Mouse (Mus musculus) gonadal fat pad, adult 2 months (tissue): ENCODE results near the gene Pou2f1. TPM values are rescaled to one million over a fixed set of nuclear protein-coding genes. Genes with fewer than 3 reads are reported as not detected.

Experiments used
- DNase-seq: peaks from one replicate; pipeline ENCODE4 v3.0.0-alpha.2; 2012; ENCODE audit warnings: low read depth
- polyA plus RNA-seq: library from polyadenylated mRNA; depleted of rRNA; stranded (reverse); fragments of >200 nt; gene quantifications from 2 replicates; pipeline ENCODE4 v1.2.3, GENCODE M21; 2012

The Pou2f1 gene
- polyA plus RNA-seq, 1 experiment: 8.5 TPM

DNA sequence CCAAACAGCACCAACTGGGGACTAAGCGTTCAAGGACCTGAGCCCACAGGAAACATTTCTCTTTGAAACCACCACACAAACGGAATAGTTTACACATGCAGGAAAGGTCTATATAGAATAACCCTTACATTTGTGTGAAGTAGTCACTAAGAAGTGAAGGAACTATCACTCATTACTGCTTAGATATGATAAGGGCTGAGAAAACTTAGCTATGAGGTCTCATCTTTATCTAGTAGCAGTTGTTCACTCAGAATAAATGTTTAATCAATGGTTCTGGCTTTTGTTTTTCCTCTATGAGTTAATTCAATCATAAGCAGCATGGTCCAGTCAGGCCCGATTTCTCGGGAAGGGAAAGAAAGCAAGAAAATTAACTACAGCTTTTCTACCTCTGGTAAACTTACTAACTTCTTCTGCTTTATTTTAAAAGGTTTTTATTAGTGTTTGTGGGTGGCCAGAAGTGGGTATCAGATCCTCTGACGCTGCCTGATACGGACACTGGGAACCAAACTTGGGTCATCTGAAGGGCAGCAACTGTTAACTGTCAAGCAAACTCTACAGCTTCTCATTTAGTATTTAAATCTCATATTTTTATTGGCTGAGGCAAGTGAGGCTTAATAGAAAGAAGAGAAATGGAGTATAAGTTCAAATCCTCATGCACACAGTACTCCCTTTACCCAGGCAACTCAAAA lies 40.7 kb downstream of the Pou2f1 start:
- DNase-seq: no peak

DNA sequence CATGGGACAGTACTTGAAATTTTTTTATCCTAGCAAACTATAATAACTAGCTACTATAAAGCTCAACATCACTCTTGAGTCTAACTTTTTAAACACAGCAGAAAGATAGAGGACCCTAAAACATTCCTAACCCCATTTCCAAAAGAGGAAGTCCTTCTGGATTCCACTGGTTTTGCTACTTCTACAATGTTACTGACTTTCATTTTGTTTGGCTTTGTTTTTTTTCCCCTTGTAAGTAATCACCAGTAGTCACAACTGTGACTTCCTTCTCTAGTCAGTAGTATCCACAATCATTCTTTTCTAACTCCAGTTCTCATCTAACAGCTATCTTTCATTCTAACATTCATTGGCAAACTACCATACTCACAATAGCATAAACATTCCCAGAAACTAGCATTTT lies 44.3 kb downstream of the Pou2f1 start:
- DNase-seq: no peak

DNA sequence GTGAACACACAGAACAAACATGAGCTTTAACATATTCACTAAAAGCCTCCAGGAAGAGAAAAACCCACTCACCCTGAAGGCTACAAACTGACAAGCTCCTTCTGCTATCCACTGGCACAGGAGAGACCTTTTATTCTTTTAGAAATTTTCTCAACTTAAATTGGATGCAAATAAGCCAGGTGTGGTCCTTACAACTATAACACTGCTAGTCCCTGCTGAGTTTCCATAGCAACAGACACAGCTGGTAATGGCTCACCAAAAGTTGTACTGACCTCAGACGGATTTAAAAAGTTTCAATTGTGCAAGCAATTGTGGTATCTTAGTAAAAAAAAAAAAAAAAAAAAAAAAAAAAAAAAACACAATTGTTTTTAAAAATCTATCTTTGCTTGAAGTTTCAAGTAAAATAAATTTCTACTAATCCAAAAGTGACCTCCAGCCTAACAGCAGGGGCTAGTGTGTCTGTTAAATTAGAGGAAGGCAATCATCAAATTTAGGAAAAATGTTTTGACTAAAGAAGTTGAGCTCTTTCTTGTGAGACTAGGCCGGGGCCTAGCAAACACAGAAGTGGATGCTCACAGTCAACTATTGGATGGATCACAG lies 54.2 kb downstream of the Pou2f1 start:
- DNase-seq: no peak

DNA sequence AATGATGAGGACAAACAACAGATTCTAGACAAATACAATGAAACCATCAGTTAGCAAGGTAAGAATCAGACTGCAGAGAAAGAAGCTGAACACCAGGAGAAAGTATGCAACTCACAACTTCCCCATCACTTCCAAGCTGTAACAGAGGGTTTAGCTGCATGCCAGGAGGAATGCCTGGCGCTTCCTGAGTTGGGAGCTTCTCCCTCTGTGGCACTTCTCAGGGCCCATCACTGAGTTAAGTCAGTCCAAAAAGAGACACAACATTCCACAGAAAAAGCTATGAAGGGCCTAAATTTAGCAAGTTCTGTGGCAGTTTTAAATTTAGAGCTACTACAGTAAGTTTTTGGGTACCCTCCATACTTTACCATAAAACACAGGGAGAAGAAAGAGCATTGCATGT lies 59.2 kb downstream of the Pou2f1 start:
- DNase-seq: no peak

DNA sequence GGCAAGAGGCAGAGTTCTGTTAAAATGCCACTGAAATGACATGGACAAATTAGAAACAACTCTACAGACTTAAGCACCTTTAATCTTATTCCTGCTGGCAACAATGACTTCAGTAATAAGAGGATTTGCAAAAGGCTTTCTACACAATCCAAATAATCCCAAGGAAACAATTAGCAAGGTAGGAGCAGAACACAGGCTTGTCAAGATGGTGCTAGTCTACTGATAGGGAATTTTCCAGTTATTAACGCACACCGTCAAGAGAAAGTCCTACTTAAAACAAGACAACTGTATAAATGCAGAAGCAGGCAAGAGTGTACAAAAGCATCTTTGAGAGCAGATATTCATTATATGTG lies 67.0 kb downstream of the Pou2f1 start:
- peak; percentile 22 for DNase-seq

DNA sequence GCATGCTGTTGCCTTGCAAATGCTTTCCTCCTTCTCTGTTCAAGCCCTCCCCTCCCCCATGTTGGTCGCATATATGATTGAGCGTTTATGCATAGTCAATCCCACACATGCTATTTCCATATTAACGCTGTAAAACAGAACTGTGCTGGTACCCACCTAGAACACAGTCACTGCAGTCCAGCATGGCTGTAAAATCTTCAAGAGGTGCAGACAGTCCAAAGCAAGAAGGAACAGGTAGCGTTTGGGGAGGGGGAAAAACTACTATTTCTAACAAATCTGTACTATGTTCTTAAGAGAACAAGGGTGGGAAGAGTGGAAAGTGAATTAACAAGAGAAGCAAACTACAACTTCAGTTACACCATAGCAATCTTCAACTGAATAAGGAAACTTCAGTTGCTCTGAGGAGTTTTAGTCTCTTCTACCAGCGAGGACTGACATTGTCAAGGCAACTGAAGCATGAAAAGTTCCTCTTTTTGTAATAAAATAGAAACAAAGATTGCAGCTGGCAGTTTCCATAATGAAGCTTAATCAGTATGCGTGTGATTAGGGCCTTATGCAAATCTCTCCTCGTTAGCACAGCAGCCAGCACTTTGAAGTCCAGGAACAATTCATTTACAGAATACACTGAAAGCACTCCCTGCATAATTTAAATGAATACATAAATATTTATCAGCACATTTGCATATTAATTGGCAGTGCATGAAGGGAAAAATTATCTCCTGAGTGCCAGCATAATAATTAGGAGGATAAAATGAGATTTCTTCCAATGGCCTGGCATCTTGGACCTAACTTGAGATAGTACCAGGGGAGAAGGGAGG lies 67.6 kb downstream of the Pou2f1 start:
- no peak for DNase-seq

DNA sequence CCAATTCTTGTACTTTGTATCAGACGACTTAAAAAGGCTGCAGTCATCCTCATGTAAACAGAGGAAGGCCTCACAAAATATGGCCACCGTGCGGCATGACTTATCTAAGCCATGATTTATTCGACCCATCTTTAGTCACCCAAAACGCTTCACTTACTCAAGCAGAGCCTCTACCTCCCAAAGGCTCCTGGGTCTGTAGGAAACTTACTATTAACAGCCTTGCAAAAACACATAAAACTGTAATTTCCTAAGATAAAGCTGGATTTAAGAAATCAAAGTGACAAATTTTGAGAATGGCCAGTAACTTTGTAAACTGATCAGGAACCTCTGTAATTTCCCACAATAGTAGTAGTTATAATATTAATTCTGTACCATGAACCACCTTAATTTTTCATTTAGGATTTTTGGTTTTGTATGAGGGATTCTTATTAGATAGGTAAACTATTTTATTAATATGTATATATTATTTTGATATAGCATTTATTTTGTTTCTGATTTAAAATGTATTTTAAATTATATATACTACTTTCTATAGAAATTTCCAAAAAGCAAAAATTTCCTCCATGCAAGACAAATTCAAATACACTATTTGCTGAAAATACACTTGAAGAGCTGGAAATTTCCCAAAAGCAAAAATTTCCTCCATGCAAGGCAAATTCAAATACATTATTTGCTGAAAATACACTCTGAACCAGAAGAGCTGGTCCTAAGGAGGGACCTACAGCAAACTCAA lies 68.4 kb downstream of the Pou2f1 start:
- no peak for DNase-seq

DNA sequence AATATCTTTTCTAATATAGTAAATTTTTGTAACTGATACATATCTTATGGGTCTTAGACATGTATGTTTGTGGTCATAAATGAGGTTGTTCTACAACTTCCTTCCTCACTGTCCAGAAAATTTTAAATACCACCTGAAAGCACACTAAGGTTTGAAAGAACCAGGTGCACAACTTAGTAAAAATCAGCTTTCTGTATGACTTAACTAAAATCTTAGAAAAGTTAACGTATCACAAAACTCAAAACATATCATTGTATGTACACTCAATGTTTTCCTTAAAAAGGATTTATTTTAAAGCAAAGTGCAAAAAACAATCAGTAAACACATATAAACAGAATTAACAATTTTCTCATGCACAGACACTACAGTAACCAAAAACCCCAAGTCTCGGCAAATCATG lies 69.6 kb downstream of the Pou2f1 start:
- no peak for DNase-seq

DNA sequence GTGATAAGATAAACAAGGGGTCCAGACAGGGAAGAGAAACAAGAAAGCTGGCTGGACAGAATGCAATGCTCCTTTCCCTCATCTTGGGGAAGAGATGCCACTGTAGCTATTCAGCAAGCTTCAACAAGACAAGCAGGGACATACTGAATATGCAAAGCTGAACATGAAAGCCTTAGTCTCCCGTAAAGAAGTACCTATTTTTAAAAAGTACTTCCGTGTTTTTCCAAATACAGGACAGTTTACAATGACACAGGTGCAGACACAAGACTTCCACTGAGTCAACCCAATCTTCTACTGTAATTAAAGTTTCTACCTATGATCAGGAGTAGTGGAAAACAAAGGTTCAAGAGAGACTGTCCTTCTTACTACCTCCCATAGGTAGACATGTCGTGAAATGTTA lies 72.0 kb downstream of the Pou2f1 start:
- no peak for DNase-seq

DNA sequence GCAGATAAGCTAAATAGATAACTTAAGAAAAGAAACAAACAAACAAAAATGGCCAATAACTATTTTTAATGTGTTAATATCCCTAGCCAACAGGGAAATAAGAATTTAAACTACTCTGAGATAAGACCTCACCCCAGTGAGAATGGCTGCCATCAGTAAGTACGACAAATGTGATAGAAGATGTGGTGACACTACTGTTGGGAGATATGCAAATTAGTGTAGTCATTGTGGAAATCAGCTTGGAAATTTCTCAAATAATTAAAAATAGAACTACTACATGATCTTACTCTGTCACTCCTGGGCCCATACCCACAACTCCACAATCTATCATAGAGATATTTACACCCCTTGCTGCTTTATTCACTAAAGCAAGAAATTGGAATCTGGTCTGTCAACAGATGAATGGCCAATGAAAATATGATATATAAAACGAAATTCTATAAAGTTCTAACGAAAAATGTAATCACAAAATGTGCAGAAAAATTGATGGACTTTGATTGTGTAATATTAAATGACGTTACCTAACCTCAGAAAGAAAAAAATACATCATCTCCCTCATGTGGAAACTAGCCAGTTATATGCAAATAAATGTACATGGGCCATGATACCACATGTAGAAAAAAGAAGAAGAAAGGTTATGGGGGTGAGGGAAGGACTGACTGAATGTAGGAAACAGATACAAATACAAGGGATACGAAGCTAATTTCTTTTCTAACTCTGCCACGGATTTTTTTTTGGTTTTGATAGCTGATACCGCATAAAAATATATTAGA lies 74.8 kb downstream of the Pou2f1 start:
- DNase-seq: no peak

DNA sequence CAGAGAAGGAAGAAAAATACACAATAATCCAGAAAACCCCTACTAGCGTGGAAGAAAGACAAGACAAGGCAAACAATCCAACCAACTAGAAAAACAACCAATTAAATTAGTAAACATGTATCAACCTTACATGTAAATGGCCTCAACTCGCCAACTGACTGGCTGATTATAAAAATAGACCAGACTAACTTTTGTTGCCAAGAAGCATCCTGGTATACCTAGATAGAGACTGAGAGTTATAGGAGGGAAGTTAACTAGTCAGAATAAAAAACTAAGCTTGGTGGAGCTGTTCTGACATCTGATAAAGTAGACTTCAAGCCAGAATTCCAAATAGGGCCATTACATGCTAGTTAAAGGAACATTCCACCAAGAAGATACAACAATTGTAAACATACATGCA lies 77.3 kb downstream of the Pou2f1 start:
- DNase-seq: no peak

DNA sequence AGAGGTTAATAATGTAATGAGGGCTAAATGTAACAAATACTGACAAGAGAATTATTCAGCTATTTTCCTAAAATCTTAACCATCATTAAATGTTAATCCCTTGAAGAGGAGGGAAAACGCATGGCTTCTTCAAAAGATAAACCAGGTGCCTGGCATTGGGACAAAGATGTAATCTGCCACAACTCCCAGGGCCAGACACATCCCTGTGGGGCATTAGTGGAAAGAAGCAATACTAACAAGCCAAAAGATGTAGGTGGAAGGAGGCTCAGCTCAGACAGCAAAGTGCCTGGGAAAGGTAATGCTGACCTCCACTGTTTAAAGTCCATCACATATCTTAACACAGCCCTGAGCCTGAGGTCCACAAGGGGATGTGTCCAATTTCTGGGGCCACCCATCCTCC lies 80.0 kb downstream of the Pou2f1 start:
- no peak for DNase-seq

DNA sequence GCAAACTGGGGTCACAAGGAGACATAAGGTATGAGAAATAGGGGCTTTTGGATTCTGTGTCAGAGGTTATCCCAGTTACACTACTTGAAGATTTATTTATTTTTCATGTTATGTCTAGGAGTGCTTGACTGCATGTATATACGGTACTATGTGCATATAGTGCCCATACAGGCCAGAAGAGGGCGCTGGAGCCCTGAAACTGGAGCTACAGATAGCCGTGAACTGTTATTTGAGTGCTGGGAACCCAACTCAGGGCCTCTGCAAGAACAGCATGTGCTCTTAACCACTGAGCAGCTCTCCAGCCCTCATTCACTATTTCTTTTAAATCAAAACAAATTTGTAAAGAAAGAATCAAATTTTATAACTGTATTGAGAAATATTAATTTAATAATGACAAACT lies 81.5 kb downstream of the Pou2f1 start:
- DNase-seq: no peak

DNA sequence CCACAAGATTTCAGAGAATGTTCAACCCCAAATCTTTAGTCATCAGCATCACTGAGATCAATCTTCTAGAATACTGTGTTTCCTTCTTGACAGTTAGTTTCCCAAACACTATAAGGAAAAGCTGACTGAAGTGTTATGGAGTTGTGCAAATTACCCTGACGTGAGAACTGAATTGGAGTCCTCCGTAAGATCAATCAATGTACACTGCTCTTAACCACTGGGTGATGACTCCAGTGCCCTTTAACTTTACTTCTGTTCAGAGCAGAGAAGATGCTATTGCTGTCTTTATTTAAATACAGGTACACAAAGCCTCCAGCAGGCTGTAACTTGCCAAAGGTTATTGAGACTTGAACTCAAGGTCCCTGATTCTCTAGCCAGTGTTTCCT lies 88.1 kb downstream of the Pou2f1 start:
- DNase-seq: no peak

DNA sequence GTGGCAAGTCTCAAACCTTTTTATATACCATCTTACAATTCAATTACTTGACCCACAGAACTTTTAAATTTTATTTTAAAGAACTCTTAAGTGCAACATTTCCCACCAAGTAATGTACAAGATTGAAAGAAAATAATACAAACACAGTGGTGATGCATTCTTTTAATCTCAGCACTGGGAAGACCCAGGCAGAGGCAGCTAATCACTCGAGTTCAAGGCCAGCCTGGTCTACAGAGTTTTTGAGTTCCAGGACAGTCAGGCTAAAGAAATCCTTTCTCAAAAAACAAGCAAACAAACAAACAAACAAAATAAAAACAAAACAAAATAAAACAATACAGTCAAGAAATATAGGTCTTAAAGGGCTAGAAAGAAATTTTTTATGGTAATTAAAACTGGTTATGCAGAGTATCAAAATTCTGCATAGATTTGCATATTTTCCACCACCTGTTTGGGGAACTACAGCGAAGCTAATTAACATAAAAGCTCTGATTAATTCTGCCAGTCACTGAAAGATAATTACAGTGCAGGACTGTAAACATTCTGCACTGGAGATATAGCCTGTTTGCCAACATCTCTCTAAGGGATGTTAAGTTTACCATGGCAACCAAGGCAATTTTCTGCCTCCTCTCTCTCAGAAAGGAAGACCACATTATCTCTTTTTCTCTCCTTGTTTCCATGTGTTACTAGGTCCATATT lies 88.6 kb downstream of the Pou2f1 start:
- DNase-seq: no peak

DNA sequence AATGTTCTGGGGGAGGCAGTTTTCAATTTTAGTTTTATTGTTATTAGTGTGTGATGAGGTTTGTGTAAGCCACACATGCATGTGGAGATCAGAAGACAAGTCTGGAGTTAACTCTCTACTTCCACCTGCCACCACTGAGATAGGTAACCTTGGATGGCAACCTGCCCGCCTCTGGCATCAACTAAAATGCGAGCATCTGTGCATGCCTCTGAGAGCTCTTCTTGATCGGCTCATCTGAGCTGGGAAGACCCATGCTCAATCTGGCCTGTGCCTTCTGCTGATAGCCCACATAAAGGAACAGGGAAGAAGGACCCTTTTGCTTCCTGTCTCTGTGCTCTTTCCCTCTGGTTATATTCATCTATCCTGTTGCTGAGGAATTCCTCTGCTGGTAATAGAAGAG lies 93.0 kb downstream of the Pou2f1 start:
- no peak for DNase-seq

DNA sequence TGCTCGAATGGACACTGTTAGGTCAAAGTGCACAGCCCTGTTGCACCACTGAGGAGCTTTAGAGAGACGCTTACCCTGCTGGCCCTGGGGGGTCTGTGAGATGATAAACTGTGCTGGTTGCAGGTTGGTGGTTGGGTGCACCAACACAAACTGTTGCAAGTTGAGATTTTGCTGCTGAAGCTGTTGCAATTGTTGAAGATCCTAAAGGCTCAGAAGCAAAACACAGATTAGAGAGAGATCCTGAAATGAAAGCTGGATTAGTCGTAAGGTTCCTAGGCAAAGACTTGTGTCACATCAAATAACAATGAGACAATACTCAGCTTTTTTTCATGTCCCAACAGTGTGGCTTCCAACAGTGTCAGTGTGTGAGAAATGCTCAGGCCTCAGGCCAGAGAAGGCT lies 93.7 kb downstream of the Pou2f1 start:
- DNase-seq: peak; percentile 80

DNA sequence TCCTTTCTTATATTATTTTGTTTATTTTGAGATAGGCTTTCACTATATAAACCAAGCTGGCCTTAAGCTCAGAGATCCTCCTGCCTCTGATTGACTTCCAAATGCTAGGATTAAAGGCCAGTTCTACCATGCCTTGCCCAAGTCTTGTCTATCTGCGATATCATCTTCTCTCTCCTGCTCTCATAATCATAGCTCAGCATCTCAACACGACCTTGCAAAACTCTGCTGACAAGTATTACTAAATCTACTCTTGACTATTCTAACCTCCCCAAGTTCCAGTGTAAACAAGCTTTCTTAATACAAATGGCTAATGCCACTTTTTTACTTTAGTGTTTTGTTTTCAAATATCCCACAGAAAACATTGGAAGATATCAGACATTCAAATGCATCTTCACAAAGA lies 94.3 kb downstream of the Pou2f1 start:
- DNase-seq: peak; percentile 55

DNA sequence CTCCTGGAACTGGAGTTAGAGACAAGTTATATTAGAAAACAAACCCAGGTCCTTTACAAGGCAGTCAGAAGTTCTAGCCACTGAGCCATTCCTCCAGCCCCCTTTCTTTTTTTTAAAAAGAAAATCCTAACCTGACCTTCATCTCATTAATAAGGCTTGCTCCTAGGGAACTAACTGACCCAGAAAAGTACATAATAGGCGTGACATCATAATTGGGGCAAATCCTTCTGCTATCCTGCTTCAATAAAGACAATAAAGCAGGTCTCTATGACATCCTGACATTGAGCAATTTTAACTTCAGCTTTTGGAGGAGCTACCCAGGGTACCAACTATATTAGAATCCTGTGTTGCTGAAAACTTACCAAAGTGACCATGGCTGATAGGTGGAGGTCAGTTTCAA lies 98.9 kb downstream of the Pou2f1 start:
- no peak for DNase-seq

DNA sequence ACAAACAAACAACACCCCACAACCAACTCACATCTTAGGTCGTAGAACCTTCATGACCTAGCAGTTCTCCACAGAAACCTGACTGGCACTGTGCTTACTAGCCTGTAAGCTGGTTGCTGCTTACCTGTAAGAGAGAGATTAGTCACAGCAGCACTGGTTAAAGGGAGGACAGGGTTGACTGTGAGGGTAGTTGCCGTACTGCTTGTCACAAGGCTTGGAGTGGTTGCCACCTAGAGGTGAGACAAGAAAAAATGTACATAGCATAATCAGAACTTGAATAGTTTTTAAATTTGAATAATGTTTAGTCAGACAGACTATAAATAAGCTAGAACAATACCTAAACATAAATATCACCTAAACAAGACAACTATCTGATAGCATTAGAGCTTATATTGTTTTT lies 110.8 kb downstream of the Pou2f1 start:
- DNase-seq: no peak
